In the genomic region with DNA sequence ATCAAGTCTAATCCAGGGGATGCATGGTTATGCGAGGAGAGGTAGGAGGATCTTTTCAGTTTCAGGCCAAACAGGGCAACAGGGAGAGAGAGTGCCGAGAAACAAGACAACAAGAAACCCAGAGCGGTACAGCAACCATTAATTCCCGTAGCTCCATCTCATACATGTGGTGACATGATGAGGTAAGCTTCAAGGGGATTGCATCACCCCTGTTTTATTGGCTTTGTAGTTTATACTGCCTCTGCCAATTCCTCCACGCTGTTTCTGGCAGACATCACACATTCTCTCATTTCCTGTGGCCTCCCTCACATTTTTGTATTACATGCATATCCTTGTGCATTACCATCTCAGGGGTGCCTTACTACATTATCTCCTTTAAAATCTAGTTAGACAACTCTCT, we compare ENCODE assay signal across 17 mouse cellular contexts.
DNase-seq lines count a peak whose midpoint lies in the region; ATAC-seq and TF ChIP-seq lines count a peak whose summit lies in the region.
"Had no signal": no experiment of that assay in that cellular context is flagged by ENCODE, and none has a peak within 500 bp of the region (broad histone marks: within the 10 kb centered on the region; RNA-seq: fewer than 3 reads in every experiment).

No protein-coding gene starts in this region.

- no peaks in the 10 kb centered on the region for H3K9me3 ChIP-seq in forebrain, postnatal 0 days (ENCODE audit: low read length)
- H3K9me3 ChIP-seq in forebrain, embryonic 15.5 days: no peaks in the 10 kb centered on the region
- no peaks in the 10 kb centered on the region for H3K9me3 ChIP-seq in limb, embryonic 13.5 days
- no peaks in the 10 kb centered on the region for H3K9me3 ChIP-seq in limb, embryonic 10.5 days (replicated peaks)
- H3K9me3 ChIP-seq: embryonic facial prominence, embryonic 13.5 days; hindbrain, embryonic 10.5 days; midbrain, embryonic 12.5 days had no signal

- TF ChIP-seq CTCF in forebrain, postnatal 0 days (IDR thresholded peaks at IDR 0.05; ENCODE audit: low read depth): no peak

- ATAC-seq in forebrain, postnatal 0 days: 0 out of 2 replicates have a peak, but pooled peaks have one; percentile 32
- no peak for ATAC-seq in forebrain, embryonic 15.5 days (replicated peaks)
- ATAC-seq in limb, embryonic 13.5 days (ENCODE audit: low FRiP score, low read depth): 0 out of 2 replicates have a peak, but pooled peaks have one; percentile 48

- WGBS in forebrain, postnatal 0 days: 61% methylated on average over 5 of the region's 5 CpGs
- WGBS in forebrain, embryonic 15.5 days: 57% methylated on average over 5 of the region's 5 CpGs
- WGBS in limb, embryonic 13.5 days: 54% methylated on average over 5 of the region's 5 CpGs
- WGBS in limb, embryonic 10.5 days: 83% methylated on average over 5 of the region's 5 CpGs

- no peak overlapping the region for H3K4me3 ChIP-seq in forebrain, postnatal 0 days (ENCODE audit: low read depth, low read length)
- no peak overlapping the region for H3K4me3 ChIP-seq in forebrain, embryonic 15.5 days
- H3K4me3 ChIP-seq in limb, embryonic 13.5 days: no peak overlapping the region
- H3K4me3 ChIP-seq in limb, embryonic 10.5 days: no peak overlapping the region
- H3K4me3 ChIP-seq: embryonic facial prominence, embryonic 13.5 days; hindbrain, embryonic 10.5 days; midbrain, embryonic 12.5 days had no signal

- H3K9ac ChIP-seq in forebrain, postnatal 0 days: no peak overlapping the region
- H3K9ac ChIP-seq in forebrain, embryonic 15.5 days (replicated peaks): no peak overlapping the region
- H3K9ac ChIP-seq in limb, embryonic 13.5 days: no peak overlapping the region
- H3K9ac ChIP-seq: embryonic facial prominence, embryonic 13.5 days; midbrain, embryonic 12.5 days had no signal

- H3K27me3 ChIP-seq in forebrain, postnatal 0 days (ENCODE audit: insufficient read depth, low read length): no peaks in the 10 kb centered on the region
- H3K27me3 ChIP-seq in forebrain, embryonic 15.5 days: no peaks in the 10 kb centered on the region
- H3K27me3 ChIP-seq in limb, embryonic 13.5 days: no peaks in the 10 kb centered on the region
- no peaks in the 10 kb centered on the region for H3K27me3 ChIP-seq in limb, embryonic 10.5 days (ENCODE audit: low read depth, poor library complexity, severe bottlenecking)
- H3K27me3 ChIP-seq: embryonic facial prominence, embryonic 13.5 days; midbrain, embryonic 12.5 days had no signal

- H3K4me2 ChIP-seq in forebrain, postnatal 0 days (ENCODE audit: low read depth): no peak overlapping the region
- H3K4me2 ChIP-seq in forebrain, embryonic 15.5 days (replicated peaks): no peak overlapping the region
- no peak overlapping the region for H3K4me2 ChIP-seq in limb, embryonic 13.5 days (replicated peaks)
- H3K4me2 ChIP-seq: embryonic facial prominence, embryonic 13.5 days; heart, embryonic 11.5 days; midbrain, embryonic 12.5 days had no signal

- no peak overlapping the region for H3K27ac ChIP-seq in forebrain, postnatal 0 days (ENCODE audit: low read depth, low read length)
- no peak overlapping the region for H3K27ac ChIP-seq in forebrain, embryonic 15.5 days (replicated peaks)
- no peak overlapping the region for H3K27ac ChIP-seq in limb, embryonic 13.5 days
- H3K27ac ChIP-seq in limb, embryonic 10.5 days: no peak overlapping the region
- H3K27ac ChIP-seq: embryonic facial prominence, embryonic 13.5 days; hindbrain, embryonic 10.5 days; midbrain, embryonic 12.5 days had no signal

- DNase-seq in adrenal gland, postnatal 10 days: peak; percentile 6
- DNase-seq in adrenal gland, adult 2 months: no peak
- DNase-seq in forebrain, postnatal 0 days: no peak
- no peak for DNase-seq in limb, embryonic 10.5 days (ENCODE audit: low spot score)
- no peak for DNase-seq in right cerebral cortex, postnatal 4 days
- no peak for DNase-seq in spleen, postnatal 36 days (ENCODE audit: low spot score in 2 of 2)
- DNase-seq: kidney, postnatal 25 days; left cerebral cortex, postnatal 4 days; lung, adult 18-20 months; lung, postnatal 4 days; thymus, postnatal 14 days had no signal

- H3K4me1 ChIP-seq in forebrain, postnatal 0 days (ENCODE audit: insufficient read depth): no peaks in the 10 kb centered on the region
- H3K4me1 ChIP-seq in forebrain, embryonic 15.5 days: no peaks in the 10 kb centered on the region
- H3K4me1 ChIP-seq in limb, embryonic 13.5 days: no peaks in the 10 kb centered on the region
- H3K4me1 ChIP-seq in limb, embryonic 10.5 days: no peaks in the 10 kb centered on the region
- H3K4me1 ChIP-seq: embryonic facial prominence, embryonic 13.5 days; hindbrain, embryonic 10.5 days; midbrain, embryonic 12.5 days had no signal

- no peaks in the 10 kb centered on the region for H3K36me3 ChIP-seq in forebrain, postnatal 0 days (ENCODE audit: insufficient read depth)
- no peaks in the 10 kb centered on the region for H3K36me3 ChIP-seq in forebrain, embryonic 15.5 days
- H3K36me3 ChIP-seq in limb, embryonic 13.5 days: no peaks in the 10 kb centered on the region
- no peaks in the 10 kb centered on the region for H3K36me3 ChIP-seq in limb, embryonic 10.5 days
- H3K36me3 ChIP-seq: embryonic facial prominence, embryonic 13.5 days; hindbrain, embryonic 10.5 days; midbrain, embryonic 12.5 days had no signal
